Mouse (Mus musculus) testis, postnatal 10 days (tissue): ENCODE results near the gene Phox2b.

Experiments
- DNase-seq: peaks from one replicate; pipeline ENCODE4 v3.0.0; 2021; ENCODE audit warnings: low spot score

Gene Phox2b

GRCm38 (mm10) chr5:67090856-67091255, 8.2 kb downstream of the Phox2b start:
- DNase-seq = no peak

- DNase-seq = no peak
Measured at GRCm38 (mm10) chr5:67083117-67083516, 16.0 kb downstream of the Phox2b start.

GRCm38 (mm10) chr5:67063596-67063995, 35.5 kb downstream of the Phox2b start:
- no peak for DNase-seq

- no peak for DNase-seq
Measured at GRCm38 (mm10) chr5:67060519-67060918, 38.6 kb downstream of the Phox2b start.

GRCm38 (mm10) chr5:67057803-67058202, 41.3 kb downstream of the Phox2b start:
- no peak for DNase-seq

- DNase-seq = peak; percentile 59
Measured at GRCm38 (mm10) chr5:67048003-67048402, 51.1 kb downstream of the Phox2b start.
